Mouse (Mus musculus): Measurements from ENCODE around the gene Gm10337. TPM values are rescaled to one million over a fixed set of nuclear protein-coding genes. Genes with fewer than 3 reads are reported as not detected.

The Gm10337 gene
- total RNA-seq, 2 experiments from 2014 or later, result not detected

DNA sequence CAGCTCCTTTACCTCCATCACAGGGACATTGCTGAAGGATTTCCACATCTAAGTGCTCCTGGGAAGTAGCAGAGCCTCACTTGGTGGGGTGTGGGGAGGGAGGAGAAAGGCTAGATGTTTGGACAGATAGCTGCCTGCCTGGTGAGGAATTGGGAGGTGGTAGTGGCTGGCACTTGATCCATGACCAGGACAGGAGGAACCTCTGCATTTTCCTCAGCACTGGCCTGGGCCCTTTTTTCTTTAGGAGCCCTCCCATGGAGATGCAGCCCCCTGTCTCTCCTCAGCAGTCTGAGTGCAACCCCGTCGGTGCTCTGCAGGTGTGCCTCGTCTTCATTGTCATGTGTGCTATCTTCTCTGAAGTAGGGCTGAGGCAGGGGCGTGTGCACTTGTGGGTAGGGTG lies 18.0 kb downstream of the Gm10337 start:
- intact Hi-C loops (cut with DNase I), result no loop called here

DNA sequence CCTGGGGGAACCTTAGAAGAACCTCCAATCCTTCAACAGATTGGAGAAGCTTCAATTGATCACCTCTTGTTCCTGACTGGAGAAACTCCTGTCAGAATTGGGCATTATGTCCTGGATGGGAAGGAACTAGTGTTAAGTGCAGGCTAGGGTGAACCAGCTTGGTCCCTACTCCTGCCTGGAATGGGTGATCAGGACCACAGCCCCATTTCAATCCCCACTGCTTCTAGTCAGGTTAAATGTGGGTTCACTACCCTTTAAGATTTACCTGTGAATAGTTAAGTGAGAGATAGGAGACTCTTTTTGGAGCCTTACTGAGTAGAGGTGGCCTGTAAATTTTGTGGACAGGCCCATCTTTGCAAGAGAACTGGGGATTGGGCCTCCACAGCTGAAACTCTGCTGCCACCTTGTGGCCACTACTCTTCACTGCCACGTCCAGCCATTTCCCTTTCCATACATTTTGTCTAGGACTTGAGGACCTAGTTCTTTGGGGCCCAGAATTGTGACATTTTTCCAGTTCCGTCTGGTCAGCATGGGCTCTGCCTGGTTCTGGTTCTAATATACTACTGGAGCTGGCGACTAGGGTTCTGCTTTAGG lies 21.5 kb downstream of the Gm10337 start, which contains the start of gene Npff:
Gene Npff, minus strand, starts transcription at position 51 of the 594 bp plus-strand sequence.
- intact Hi-C loops (cut with DNase I), result loop anchor here (2.0 kb wide), 2 partner anchors 60 to 144 kb away; no protein-coding TSS in a partner anchor
- Histone ChIP-seq H3K4me3 (no peak within 1 kb of the TSS), H3K27ac (no peak within 1 kb of the TSS)
- DNase-seq, result peak; percentile 77
- TF ChIP-seq CTCF (IDR thresholded peaks at IDR 0.05), result peak; percentile 100

More for the DNA sequence above, 18.0 kb downstream of the Gm10337 start:
- no peak for DNase-seq
- no peak for TF ChIP-seq CTCF (IDR thresholded peaks at IDR 0.05)
- Histone ChIP-seq H3K27ac (no peak overlapping the region), H3K4me3 (no peak overlapping the region)

DNA sequence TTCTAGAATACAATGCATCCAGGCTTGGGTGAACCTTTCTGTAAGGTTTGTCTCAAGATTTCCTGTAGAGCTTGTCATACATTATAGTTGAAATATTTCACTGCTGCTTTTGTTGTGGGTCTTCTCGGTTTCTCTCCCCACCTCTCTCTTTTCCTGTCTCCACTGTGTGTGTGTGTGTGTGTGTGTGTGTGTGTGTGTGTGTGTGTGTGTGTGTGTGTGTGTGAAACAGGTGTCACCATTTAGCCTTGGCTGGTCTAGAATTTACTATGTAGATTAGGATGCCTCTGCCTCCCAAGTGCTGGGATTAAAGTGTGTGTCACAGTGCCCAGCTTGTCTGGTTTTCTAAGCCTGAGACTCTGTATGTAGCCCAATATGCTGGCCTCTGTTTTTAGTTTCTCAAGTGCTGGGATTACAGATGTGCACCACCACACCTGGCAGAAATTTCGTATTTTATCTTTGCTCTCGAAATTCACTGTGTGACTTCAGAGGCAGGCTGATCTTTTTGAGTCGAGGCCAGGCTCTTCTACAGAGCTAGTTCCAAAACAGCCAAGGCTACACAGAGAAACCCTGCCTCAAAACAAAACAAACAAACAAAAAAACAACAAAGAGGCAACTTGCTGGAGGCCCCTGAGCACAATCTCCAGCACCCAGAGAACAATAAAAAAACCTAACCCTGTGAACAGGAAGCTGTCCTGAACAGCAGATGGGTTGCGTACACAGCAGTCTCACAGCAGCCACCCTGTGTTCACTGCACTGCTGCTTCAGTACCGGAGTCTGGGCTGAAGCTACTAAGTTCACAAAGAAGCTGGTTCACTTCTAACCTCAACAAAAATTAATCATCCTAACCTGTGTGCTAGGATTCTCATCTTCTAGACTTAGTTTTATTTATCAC lies 22.8 kb downstream of the Gm10337 start:
- Histone ChIP-seq H3K27ac (no peak overlapping the region), H3K4me3 (no peak overlapping the region)
- intact Hi-C loops (cut with DNase I), result no loop called here
- TF ChIP-seq CTCF (IDR thresholded peaks at IDR 0.05), result no peak
- no peak for DNase-seq

DNA sequence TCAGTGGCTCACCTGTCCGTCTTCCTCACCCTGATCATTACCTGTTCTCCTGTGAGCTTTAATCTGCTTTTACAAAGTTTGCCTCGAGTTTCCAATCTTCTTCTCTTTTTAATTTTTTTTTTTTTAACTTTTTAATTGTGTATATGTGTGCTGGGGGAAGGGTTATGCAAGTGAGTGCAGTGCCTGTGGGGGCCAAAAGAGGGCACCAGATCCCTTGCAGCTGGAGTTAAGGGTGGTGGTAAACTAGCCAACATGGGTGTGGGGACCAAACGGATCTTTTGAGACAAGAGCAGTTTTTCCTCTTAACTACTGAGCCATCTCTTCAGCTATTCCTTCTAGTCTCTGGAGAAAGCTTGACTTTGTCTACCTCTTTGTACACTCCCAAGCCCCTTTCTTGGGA lies 24.4 kb downstream of the Gm10337 start:
- DNase-seq, result no peak
- Histone ChIP-seq H3K4me3 (no peak overlapping the region), H3K27ac (no peak overlapping the region)
- intact Hi-C loops (cut with DNase I), result no loop called here
- peak; percentile 53 for TF ChIP-seq CTCF (IDR thresholded peaks at IDR 0.05)

DNA sequence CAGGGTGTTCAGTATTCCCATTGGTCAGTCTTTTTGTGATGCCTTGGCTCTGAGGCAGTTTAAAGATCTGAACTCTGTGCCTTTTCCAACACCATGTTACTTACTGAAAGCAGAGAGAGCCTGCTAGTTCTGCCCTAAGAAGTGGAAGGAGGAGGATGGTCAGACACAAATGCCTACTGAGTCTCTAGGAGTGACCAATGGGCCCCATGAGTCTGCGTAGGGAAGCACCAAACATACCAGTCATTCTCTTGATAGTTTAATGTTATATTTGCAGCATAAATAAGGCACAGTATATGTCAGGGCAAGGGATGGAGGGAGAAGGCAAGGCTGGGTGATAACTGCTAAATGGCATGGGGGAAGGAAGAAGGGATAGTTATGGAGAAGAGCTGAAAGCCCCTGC lies 24.9 kb downstream of the Gm10337 start:
- no peak overlapping the region for H3K4me3 ChIP-seq
- TF ChIP-seq CTCF (IDR thresholded peaks at IDR 0.05), result no peak
- no peak for DNase-seq
- no peak overlapping the region for H3K27ac ChIP-seq
- intact Hi-C loops (cut with DNase I), result no loop called here

DNA sequence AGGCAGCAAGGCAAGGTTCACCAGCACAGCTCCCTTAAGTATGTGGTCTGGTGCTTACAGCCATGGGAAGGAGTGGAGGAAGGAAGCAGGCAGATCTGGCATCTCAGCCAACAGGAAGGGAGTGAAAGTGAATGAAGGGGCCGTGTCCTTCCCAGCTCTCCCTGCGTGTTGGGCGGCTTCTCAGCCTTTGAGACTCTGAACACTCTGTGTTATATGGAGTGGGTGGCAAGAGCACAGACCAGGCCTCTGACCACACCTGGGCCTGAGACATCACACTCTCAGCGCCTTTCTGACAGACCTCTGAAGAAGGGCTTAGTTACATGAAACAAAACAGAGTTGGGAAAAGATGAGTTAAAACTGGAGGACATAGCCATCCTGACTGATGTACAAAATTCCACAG lies 27.0 kb downstream of the Gm10337 start:
- no peak for DNase-seq
- intact Hi-C loops (cut with DNase I), result no loop called here
- H3K4me3 ChIP-seq, result no peak overlapping the region
- H3K27ac ChIP-seq, result no peak overlapping the region
- no peak for TF ChIP-seq CTCF (IDR thresholded peaks at IDR 0.05)

DNA sequence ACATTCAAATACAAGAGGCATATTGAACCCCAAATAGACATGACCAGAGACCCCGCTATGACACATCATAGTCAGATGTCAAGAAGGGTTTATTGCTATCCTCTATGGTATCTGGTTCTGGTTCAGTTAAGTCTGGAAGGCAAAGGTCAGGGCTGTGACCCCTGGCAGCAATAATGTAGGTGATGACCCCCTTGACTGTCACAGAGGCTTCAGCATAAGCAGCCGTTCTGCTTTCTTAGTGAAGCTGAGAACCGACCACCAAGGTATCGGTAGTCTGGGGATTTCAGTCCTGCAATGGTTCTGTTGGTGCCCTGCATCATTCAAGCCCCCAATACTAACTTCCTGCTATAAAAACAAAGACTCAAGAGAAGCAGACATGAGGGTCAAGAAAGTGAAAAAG lies 28.1 kb downstream of the Gm10337 start:
- DNase-seq, result no peak
- no peak for TF ChIP-seq CTCF (IDR thresholded peaks at IDR 0.05)
- H3K4me3 ChIP-seq, result no peak overlapping the region
- no peak overlapping the region for H3K27ac ChIP-seq
- intact Hi-C loops (cut with DNase I), result no loop called here

DNA sequence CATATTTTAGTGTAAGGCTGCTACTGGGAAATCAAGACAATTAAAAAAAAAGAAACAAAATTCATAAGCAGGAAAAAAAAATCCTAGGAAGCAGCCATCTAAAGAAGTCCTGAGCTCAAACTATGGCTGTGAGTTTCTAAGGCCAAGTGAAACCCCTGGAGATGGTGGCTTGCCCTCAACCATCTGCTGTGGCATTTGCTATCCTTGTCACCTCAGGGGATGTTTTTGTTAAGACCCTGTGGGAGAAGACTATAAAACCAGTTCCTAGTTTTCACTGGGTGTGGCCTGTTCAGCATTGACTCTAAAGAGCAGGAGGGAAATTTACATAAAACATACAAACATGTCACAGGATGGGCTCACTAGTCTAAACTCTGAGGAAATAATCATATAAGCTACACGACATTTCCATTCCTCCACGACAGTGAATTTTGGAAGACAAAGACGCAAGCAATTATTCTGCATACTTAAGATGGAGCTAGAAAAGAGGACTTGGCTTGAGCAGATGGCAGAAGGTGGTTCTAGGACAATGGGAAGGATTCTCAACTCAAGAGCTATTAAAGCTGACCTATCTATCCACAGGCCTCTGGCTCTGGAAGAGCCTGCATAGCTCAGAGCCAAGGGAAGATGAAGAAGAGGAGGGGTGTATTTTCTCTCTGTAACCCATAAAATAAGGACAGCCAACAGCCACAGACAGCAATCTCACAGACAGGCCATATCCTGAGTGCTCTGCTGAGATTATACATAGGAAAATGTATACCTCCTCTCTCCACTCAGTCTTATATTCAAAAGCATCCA lies 28.8 kb downstream of the Gm10337 start:
- TF ChIP-seq CTCF (IDR thresholded peaks at IDR 0.05), result no peak
- H3K27ac ChIP-seq, result no peak overlapping the region
- intact Hi-C loops (cut with DNase I), result no loop called here
- no peak overlapping the region for H3K4me3 ChIP-seq
- DNase-seq, result no peak

DNA sequence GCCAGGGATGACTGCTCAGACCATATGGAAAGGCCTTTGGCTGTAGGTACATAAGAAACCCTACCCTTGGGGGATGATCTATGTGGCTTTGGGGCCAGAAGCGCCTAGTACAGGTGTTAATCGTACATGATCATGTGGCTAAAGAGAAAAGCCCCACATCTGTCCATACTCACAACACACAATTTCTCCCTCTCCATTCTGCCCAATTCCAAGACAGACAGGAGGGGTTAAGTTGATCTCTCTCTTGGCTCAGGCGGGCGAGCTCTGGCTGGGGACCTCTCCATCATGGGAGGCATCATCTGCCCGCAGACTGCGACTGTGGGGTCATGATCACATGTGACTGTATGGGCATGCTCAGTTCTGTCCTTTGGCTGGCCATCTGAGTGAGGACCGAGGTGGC lies 30.4 kb downstream of the Gm10337 start:
- DNase-seq, result no peak
- intact Hi-C loops (cut with DNase I), result no loop called here
- Histone ChIP-seq H3K27ac (no peak overlapping the region), H3K4me3 (no peak overlapping the region)
- no peak for TF ChIP-seq CTCF (IDR thresholded peaks at IDR 0.05)

DNA sequence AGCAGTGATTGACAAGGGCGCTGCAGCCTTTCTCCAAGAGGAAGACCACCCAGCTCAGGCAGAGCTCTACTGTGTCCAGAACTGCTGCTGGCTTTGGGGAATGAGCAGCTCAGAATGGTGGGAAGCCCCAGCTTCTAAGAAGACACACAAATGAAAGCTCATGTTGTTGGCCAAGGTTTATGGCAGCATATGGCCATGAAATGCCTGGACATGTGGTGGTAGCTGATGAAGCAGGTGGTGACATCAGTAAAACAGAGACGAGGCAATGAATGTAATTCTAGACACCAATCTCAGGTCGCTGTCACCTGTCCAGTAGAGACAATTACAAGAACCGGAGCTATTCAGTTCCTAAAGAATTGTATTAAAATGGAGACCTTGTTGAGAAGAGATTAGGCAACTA lies 41.3 kb downstream of the Gm10337 start:
- DNase-seq, result no peak
- no peak overlapping the region for H3K27ac ChIP-seq
- intact Hi-C loops (cut with DNase I), result no loop called here
- no peak overlapping the region for H3K4me3 ChIP-seq
- no peak for TF ChIP-seq CTCF (IDR thresholded peaks at IDR 0.05)

DNA sequence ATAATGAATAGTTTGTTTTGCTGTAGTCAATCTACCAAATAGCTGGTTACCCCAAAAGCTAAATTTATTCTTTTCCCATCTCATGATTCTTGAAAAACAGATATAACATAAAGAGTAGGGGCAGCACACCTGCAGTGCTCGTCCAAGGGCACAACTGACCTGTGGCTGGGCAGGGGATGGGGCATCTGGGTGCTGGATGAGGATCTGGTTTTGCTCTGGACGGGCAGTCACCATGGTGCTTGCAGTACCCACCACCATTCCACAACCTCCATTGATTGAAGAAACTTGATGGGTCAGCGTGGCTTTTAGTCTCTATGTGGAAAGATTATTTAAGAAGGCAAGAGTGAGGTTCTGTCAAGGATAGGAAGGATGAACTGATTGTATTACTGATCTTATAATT lies 42.7 kb downstream of the Gm10337 start:
- DNase-seq, result no peak
- intact Hi-C loops (cut with DNase I), result no loop called here
- H3K27ac ChIP-seq, result peak overlapping the region; percentile 38
- H3K4me3 ChIP-seq, result no peak overlapping the region
- no peak for TF ChIP-seq CTCF (IDR thresholded peaks at IDR 0.05)

DNA sequence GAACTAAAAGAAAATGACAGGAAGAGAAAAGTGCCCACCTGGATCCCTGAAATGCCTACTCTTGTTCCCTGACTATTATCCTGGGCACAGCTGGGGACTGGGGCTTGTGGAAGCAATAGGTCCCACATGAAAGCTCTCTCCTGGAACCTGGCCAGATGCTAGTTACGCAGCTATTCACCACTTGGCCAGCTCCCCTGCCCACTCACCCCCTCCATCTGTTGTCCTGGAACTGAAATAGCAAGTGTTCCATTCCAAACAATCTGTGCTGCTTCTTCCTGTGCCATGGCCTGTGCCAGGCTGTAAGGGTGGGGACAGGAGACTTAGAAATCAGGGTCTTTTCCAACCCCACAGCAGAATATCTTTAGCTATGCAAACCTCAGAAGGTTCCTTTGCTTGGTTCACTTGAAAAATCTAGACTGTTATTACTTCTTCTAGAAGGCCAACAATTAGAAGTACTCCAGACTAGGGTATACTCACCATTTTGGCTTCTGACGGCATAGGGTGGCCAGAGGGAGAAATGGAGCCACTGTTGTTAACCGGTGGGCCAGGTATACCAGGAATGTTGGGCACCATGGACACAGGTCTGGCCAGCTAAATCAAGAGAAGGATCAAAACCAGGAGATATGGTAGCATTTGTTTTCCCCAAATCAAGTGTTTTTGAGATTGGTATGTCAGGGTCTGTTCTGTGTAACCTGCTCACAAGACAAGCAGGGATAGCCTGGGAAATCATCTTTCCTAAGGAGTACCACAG lies 43.3 kb downstream of the Gm10337 start:
- DNase-seq, result peak; percentile 63
- intact Hi-C loops (cut with DNase I), result no loop called here
- TF ChIP-seq CTCF (IDR thresholded peaks at IDR 0.05), result no peak
- no peak overlapping the region for H3K4me3 ChIP-seq
- peak overlapping the region; percentile 38 for H3K27ac ChIP-seq
